17 mouse cellular contexts compared by ENCODE assay signal in the genomic region with DNA sequence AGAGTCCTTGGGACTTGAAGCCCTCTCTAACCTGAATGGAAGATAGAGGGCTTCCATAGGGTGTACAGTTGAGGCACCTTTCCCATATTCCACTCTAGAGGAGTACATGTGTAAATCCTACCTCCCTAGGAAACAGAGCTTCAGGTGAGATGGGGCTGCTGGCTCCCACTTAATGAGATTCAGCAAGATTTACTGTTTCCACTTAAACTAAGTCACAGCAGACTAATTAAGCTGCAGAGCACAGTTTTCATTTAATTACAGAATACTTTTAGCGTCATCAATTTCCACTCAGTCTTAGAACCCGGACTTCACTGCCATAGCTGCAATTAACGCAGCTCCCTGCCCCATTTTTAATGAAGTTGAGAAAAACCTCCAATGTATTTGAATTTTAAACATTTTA.
"Had no signal": no experiment of that assay in that cellular context is flagged by ENCODE, and none has a peak within 500 bp of the region (broad histone marks: within the 10 kb centered on the region; RNA-seq: fewer than 3 reads in every experiment).

No protein-coding gene starts in this region.

- H3K4me2 ChIP-seq: kidney, embryonic 15.5 days; liver, embryonic 13.5 days; midbrain, embryonic 12.5 days; neural tube, embryonic 12.5 days had no signal

- H3K4me3 ChIP-seq: kidney, embryonic 15.5 days; left cerebral cortex, adult 2 months; liver, embryonic 13.5 days; midbrain, embryonic 12.5 days; neural tube, embryonic 12.5 days had no signal

- DNase-seq: kidney, adult 11 months; kidney, adult 8-10 months; kidney, postnatal 10 days; kidney, postnatal 36 days; layer of hippocampus, postnatal 36 days; liver, embryonic 13.5 days; lung, adult 2 months; lung, postnatal 14 days; lung, postnatal 4 days; right cerebral cortex, adult 18-20 months; right cerebral cortex, postnatal 14 days; thymus, adult 18-20 months; thymus, postnatal 36 days had no signal

- H3K4me1 ChIP-seq: kidney, embryonic 15.5 days; liver, embryonic 13.5 days; midbrain, embryonic 12.5 days; neural tube, embryonic 12.5 days had no signal

- H3K9ac ChIP-seq: kidney, embryonic 15.5 days; liver, embryonic 13.5 days; midbrain, embryonic 12.5 days; neural tube, embryonic 12.5 days had no signal

- H3K27ac ChIP-seq: kidney, embryonic 15.5 days; left cerebral cortex, adult 2 months; liver, embryonic 13.5 days; midbrain, embryonic 12.5 days; neural tube, embryonic 12.5 days had no signal

- H3K27me3 ChIP-seq: kidney, embryonic 15.5 days; liver, embryonic 13.5 days; midbrain, embryonic 12.5 days; neural tube, embryonic 12.5 days had no signal

- H3K9me3 ChIP-seq: kidney, embryonic 15.5 days; liver, embryonic 13.5 days; midbrain, embryonic 12.5 days; neural tube, embryonic 12.5 days had no signal

- H3K36me3 ChIP-seq: kidney, embryonic 15.5 days; liver, embryonic 13.5 days; midbrain, embryonic 12.5 days; neural tube, embryonic 12.5 days had no signal
